Mouse (Mus musculus): ENCODE measurements at regions not wholly inside any gene's neighbourhood (a gene's known extent, or its start where the extent isn't known, plus 50 kb on each side); places are given as distances from the start of the nearest gene placed in this dataset.

- ATAC-seq (replicated peaks; ENCODE audit: poor library complexity, severe bottlenecking) = no peak
Measured at GRCm38 (mm10) chr1:167981292-167981691, 292.3 kb downstream of the Lmx1a start.

- no peak for ATAC-seq (replicated peaks; ENCODE audit: poor library complexity, severe bottlenecking)
Measured at GRCm38 (mm10) chr1:168007456-168007855, 318.4 kb downstream of the Lmx1a start.

- ATAC-seq (replicated peaks; ENCODE audit: poor library complexity, severe bottlenecking) = no peak
Measured at GRCm38 (mm10) chr1:168008216-168008615, 319.2 kb downstream of the Lmx1a start.

- no peak for ATAC-seq (replicated peaks; ENCODE audit: poor library complexity, severe bottlenecking)
Measured at GRCm38 (mm10) chr1:168010416-168010815, 321.4 kb downstream of the Lmx1a start.

GRCm38 (mm10) chr1:168012069-168012468 lies 323.0 kb downstream of the Lmx1a start:
- no peak for ATAC-seq (replicated peaks; ENCODE audit: poor library complexity, severe bottlenecking)

GRCm38 (mm10) chr1:168012611-168013010 lies 323.6 kb downstream of the Lmx1a start:
- ATAC-seq (replicated peaks; ENCODE audit: poor library complexity, severe bottlenecking) = no peak

- ATAC-seq (replicated peaks; ENCODE audit: poor library complexity, severe bottlenecking) = no peak
Measured at GRCm38 (mm10) chr1:168016375-168016890, 327.4 kb downstream of the Lmx1a start.

- no peak for ATAC-seq (replicated peaks; ENCODE audit: poor library complexity, severe bottlenecking)
Measured at GRCm38 (mm10) chr1:168026481-168026880, 337.4 kb downstream of the Lmx1a start.

- ATAC-seq (replicated peaks; ENCODE audit: poor library complexity, severe bottlenecking) = no peak
Measured at GRCm38 (mm10) chr1:168044765-168045164, 355.7 kb downstream of the Lmx1a start.

- ATAC-seq (replicated peaks; ENCODE audit: poor library complexity, severe bottlenecking) = no peak
Measured at GRCm38 (mm10) chr1:168046347-168046746, 357.3 kb downstream of the Lmx1a start.

- no peak for ATAC-seq (replicated peaks; ENCODE audit: poor library complexity, severe bottlenecking)
Measured at GRCm38 (mm10) chr1:168046749-168047148, 357.7 kb downstream of the Lmx1a start.

- ATAC-seq (replicated peaks; ENCODE audit: poor library complexity, severe bottlenecking) = no peak
Measured at GRCm38 (mm10) chr1:168049965-168050364, 360.9 kb downstream of the Lmx1a start.

GRCm38 (mm10) chr1:168056479-168056878 lies 367.4 kb downstream of the Lmx1a start:
- ATAC-seq (replicated peaks; ENCODE audit: poor library complexity, severe bottlenecking) = no peak

GRCm38 (mm10) chr1:168057479-168057878 lies 368.4 kb downstream of the Lmx1a start:
- no peak for ATAC-seq (replicated peaks; ENCODE audit: poor library complexity, severe bottlenecking)

GRCm38 (mm10) chr1:168058769-168059168 lies 369.7 kb downstream of the Lmx1a start:
- no peak for ATAC-seq (replicated peaks; ENCODE audit: poor library complexity, severe bottlenecking)

GRCm38 (mm10) chr1:168064065-168064664 lies 367.9 kb downstream of the Pbx1 start:
- no peak for ATAC-seq (replicated peaks; ENCODE audit: poor library complexity, severe bottlenecking)

GRCm38 (mm10) chr1:168065598-168066041 lies 366.4 kb downstream of the Pbx1 start:
- ATAC-seq (replicated peaks; ENCODE audit: poor library complexity, severe bottlenecking) = no peak

- no peak for ATAC-seq (replicated peaks; ENCODE audit: poor library complexity, severe bottlenecking)
Measured at GRCm38 (mm10) chr1:168066810-168067209, 365.3 kb downstream of the Pbx1 start.

GRCm38 (mm10) chr1:168068003-168068919 lies 363.8 kb downstream of the Pbx1 start:
- no peak for ATAC-seq (replicated peaks; ENCODE audit: poor library complexity, severe bottlenecking)

GRCm38 (mm10) chr1:168068920-168069590 lies 363.0 kb downstream of the Pbx1 start:
- no peak for ATAC-seq (replicated peaks; ENCODE audit: poor library complexity, severe bottlenecking)

Data from granulocyte monocyte progenitor cell, adult 5-6 weeks (primary cell).